ENCODE assay signal across 12 mouse cellular contexts in genomic region chr2:26198488-26198887, GRCm38 (mm10). TPM values are rescaled to one million over a fixed set of nuclear protein-coding genes. Genes with fewer than 3 reads are reported as not detected.
DNase-seq lines count a peak whose midpoint lies in the region; ATAC-seq and TF ChIP-seq lines count a peak whose summit lies in the region.
"Had no signal": no experiment of that assay in that cellular context is flagged by ENCODE, and none has a peak within 500 bp of the region (broad histone marks: within the 10 kb centered on the region; RNA-seq: fewer than 3 reads in every experiment).

No protein-coding gene starts in this region.

- H3K4me1 ChIP-seq in hindbrain, embryonic 11.5 days (replicated peaks; ENCODE audit: control insufficient read depth, insufficient read depth, low read length) = peaks cover 18% of the 10 kb centered on the region; the same call in 1 of the 2 replicates
- peaks cover 44% of the 10 kb centered on the region for H3K4me1 ChIP-seq in hindbrain, embryonic 13.5 days (replicated peaks)
- peaks cover 78% of the 10 kb centered on the region for H3K4me1 ChIP-seq in E14TG2a.4 (replicated peaks; ENCODE audit: low read depth, low read length)

- no peak overlapping the region for H3K9ac ChIP-seq in hindbrain, embryonic 11.5 days (ENCODE audit: low read depth, low read length)
- H3K9ac ChIP-seq in hindbrain, embryonic 13.5 days = no peak overlapping the region

- no peak for TF ChIP-seq CTCF in E14TG2a.4 (conservative IDR thresholded peaks at IDR 0.05; ENCODE audit: low read length)

- 0 out of 2 replicates have a peak, but pooled peaks have one; percentile 33 for ATAC-seq in hindbrain, embryonic 11.5 days (ENCODE audit: low FRiP score)
- no peak for ATAC-seq in hindbrain, embryonic 13.5 days (ENCODE audit: low FRiP score)
- no peak for ATAC-seq in erythroblast, adult 5-6 weeks (replicated peaks; ENCODE audit: low FRiP score, poor library complexity, severe bottlenecking)
- ATAC-seq: activated CD4-positive, CD25-positive, alpha-beta regulatory T cell, adult 4 months had no signal

- 0% methylated on average over 10 of the region's 10 CpGs for WGBS in hindbrain, embryonic 11.5 days
- WGBS in hindbrain, embryonic 13.5 days = 2% methylated on average over 10 of the region's 10 CpGs

- no peak overlapping the region for H3K4me3 ChIP-seq in hindbrain, embryonic 11.5 days (ENCODE audit: low read depth, low read length)
- H3K4me3 ChIP-seq in hindbrain, embryonic 13.5 days = no peak overlapping the region
- peak overlapping the region; percentile 2; the same call in 1 of the 2 replicates for H3K4me3 ChIP-seq in E14TG2a.4 (replicated peaks; ENCODE audit: low read length)

- no peaks in the 10 kb centered on the region for H3K36me3 ChIP-seq in hindbrain, embryonic 11.5 days (ENCODE audit: control insufficient read depth, insufficient read depth, low read length)
- H3K36me3 ChIP-seq in hindbrain, embryonic 13.5 days = no peaks in the 10 kb centered on the region
- H3K36me3 ChIP-seq in E14TG2a.4 (ENCODE audit: insufficient read depth, low read length) = no peaks in the 10 kb centered on the region

- 0 out of 2 replicates have a peak overlapping the region, but pooled peaks have one; percentile 13 for H3K27ac ChIP-seq in hindbrain, embryonic 11.5 days (ENCODE audit: low read depth, low read length)
- H3K27ac ChIP-seq in hindbrain, embryonic 13.5 days = no peak overlapping the region

- DNase-seq in hindbrain, embryonic 11.5 days (ENCODE audit: low spot score) = peak; percentile 59
- peak; percentile 62 for DNase-seq in embryo, embryonic 9.5 days (ENCODE audit: extremely low spot score)
- DNase-seq in lung, postnatal 14 days = peak; percentile 29
- DNase-seq in thymus, postnatal 4 days = no peak
- no peak for DNase-seq in left cerebral cortex, adult 9 months (ENCODE audit: low spot score in 2 of 2)
- DNase-seq: gastrocnemius, postnatal 10 days; liver; thymus, adult 18-20 months had no signal

- no peaks in the 10 kb centered on the region for H3K9me3 ChIP-seq in hindbrain, embryonic 11.5 days (ENCODE audit: control insufficient read depth, low read length)
- no peaks in the 10 kb centered on the region for H3K9me3 ChIP-seq in hindbrain, embryonic 13.5 days
- no peaks in the 10 kb centered on the region for H3K9me3 ChIP-seq in E14TG2a.4 (ENCODE audit: low read length)

- 0 out of 2 replicates have a peak overlapping the region, but pooled peaks have one; percentile 7 for H3K4me2 ChIP-seq in hindbrain, embryonic 11.5 days (replicated peaks; ENCODE audit: low read depth, low read length)
- no peak overlapping the region for H3K4me2 ChIP-seq in hindbrain, embryonic 13.5 days

- peaks cover 82% of the 10 kb centered on the region for H3K27me3 ChIP-seq in hindbrain, embryonic 11.5 days (ENCODE audit: control insufficient read depth, insufficient read depth, low read length)
- H3K27me3 ChIP-seq in hindbrain, embryonic 13.5 days = peaks cover 99% of the 10 kb centered on the region
- H3K27me3 ChIP-seq in E14TG2a.4 (ENCODE audit: insufficient read depth, low read length) = peaks cover 81% of the 10 kb centered on the region

RNA-seq across cellular contexts. Expression of gene Lhx3, which starts 9.6 kb away (rescaled TPM):
- 6.1 and 7.4 TPM in 2 replicates for polyA plus RNA-seq in hindbrain, embryonic 11.5 days (2014; fragmentation: Nextera tagmentation; extraction: Ambion mirVana)
- polyA plus RNA-seq in hindbrain, embryonic 13.5 days (2015; fragmentation: Nextera tagmentation; extraction: Ambion mirVana) = 5.2 and 15.4 TPM in 2 replicates
- total RNA-seq in erythroblast, adult 5-6 weeks (2015; ENCODE audit: low replicate concordance) = not detected in 2 replicates
- not detected in 2 replicates for total RNA-seq in erythroblast, adult 5-6 weeks (2017; ENCODE audit: low replicate concordance)
- total RNA-seq: gastrocnemius, postnatal 10 days had no signal
- polyA plus RNA-seq: activated CD4-positive, CD25-positive, alpha-beta regulatory T cell, adult 4 months had no signal

RNA-seq across cellular contexts. Expression of gene Qsox2, which starts 38.8 kb away (rescaled TPM):
- polyA plus RNA-seq in hindbrain, embryonic 11.5 days (2014; fragmentation: Nextera tagmentation; extraction: Ambion mirVana) = 15.8 and 16.7 TPM in 2 replicates
- polyA plus RNA-seq in hindbrain, embryonic 13.5 days (2015; fragmentation: Nextera tagmentation; extraction: Ambion mirVana) = 13.2 and 13.9 TPM in 2 replicates
- total RNA-seq in erythroblast, adult 5-6 weeks (2015; ENCODE audit: low replicate concordance) = 1.7 and 2.1 TPM in 2 replicates
- total RNA-seq in erythroblast, adult 5-6 weeks (2017; ENCODE audit: low replicate concordance) = 0.60 and 1.7 TPM in 2 replicates

Comparison
In these comparisons a context has a peak if more than half of its experiments do, and no peak if none do; other contexts are left out.
1. DNase-seq: peak in hindbrain, embryonic 11.5 days (single experiment), embryo, embryonic 9.5 days (single experiment) and lung, postnatal 14 days (single experiment); none in thymus, postnatal 4 days (single experiment) and left cerebral cortex, adult 9 months (0 of 2).